Mouse (Mus musculus) left cerebral cortex, adult 6 months (tissue): ENCODE results near the gene Pdia5. TPM values are rescaled to one million over a fixed set of nuclear protein-coding genes. Genes with fewer than 3 reads are reported as not detected.

Experiments used
- long read RNA-seq, 2 experiments: library from polyadenylated mRNA; unstranded; transcript quantifications; one replicate each; pipeline ENCODE4 v2.0.0; 2019 to 2020
- polyA plus RNA-seq: library from polyadenylated mRNA; unstranded; fragments of <200 nt; fragmentation: Nextera tagmentation; gene quantifications from 2 replicates; pipeline ENCODE4 v1.2.3, GENCODE M21; 2021

Gene Pdia5
- polyA plus RNA-seq: 0.78 and 0.87 TPM in 2 replicates
- long read RNA-seq, experiment 1, transcript Pdia5-201 (17 exons, 1,809 nt): major isoform, 5 of 18 reads
- long read RNA-seq, experiment 1, partial matches to known transcripts: 0 of 18 reads
- long read RNA-seq, experiment 1, other reads (novel, unspliced or antisense): 13 of 18 reads
- long read RNA-seq, experiment 2, partial matches to known transcripts: 0 of 1 reads
- long read RNA-seq, experiment 2, other reads (novel, unspliced or antisense): 1 of 1 reads

DNA sequence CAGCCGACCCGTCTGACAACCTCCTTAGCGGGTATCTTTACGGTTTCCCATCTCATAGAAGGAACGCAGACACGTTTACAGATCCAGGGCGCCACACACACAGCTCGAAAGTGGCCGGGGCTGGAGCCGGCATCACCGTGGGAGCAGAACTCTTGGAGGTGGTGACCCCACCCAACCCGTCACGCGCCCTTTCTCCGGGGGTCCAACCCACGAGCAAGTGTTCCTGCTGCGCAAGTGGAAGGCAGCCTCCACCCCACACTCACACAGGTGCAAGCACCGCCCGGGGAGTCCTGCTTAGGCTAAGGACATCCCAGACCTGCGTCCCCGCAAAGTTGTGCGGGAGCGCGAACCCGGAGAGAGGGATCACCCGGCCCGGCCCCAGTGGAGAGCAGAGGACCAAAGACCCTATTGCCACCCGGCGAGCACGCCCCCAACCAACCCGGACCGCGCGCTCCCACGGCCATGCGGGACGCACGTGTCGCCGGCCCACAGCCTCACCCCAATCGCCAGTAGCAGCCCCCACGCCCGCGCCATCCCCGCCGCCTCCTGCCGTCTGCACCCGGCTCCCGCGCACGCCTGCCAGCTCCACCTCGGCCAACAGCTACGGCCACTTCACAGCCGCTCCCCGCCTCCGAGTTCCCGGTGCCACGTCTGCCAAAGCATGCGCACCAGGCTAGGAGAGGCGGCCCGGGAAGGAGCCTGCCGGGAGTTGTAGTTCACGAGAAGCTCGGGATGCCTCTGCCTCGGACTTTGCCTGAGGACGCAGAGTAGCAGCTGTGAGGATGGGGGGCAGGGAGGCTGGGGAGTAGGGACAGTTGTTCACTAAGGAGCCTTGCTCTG is at the start of gene Pdia5:
Gene Pdia5 (minus strand): TSS at position 643 of the 840 bp plus-strand sequence.

DNA sequence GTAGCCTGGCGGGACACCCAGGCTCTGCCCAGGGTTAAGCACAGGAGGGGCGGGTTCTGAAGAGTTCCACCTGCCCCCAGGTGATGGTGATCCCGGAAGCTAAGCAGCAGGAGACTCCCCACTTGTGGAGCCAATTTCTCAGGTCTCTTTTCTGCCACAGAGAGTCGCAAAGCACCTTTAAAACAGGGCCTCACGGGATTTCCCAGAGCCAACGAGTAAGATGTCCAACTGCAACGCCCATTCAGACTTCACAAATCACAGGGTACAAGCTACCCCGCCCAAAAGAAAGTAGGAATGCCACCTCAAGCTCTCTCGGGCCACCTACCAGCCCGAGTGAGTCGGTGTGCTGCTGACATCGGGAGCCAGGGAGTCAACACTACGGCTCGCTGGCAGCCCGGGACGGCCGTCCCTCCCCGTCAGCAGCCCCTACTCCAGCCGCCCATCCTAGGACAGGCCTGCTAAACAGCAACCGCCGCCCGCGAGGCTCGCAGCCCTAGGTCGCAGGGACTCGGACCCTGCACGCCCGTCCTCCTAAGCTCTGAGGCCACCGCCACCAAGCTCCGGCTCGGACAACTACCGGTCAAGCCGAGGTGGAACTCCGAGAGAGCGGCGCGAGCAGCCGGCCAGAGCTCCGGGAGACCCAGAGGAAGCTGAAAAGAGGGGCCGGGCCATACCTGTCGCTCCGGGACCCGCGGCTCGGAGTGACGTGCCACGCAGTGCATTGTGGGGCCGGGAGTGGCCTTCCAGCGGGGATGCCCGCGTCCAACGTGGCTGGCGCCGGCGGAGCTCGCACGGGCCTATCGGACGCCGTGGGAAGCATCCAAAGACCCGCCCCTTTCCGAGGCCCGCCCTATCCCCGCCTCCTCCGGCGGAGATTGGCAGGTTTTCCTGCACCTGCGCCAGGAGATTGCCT is 127.3 kb downstream of the Pdia5 start, which contains the start of gene Sec22a:
Gene Sec22a (minus strand): TSS at position 769 of the 913 bp plus-strand sequence.

Other genes with a start within 250 kb of the Pdia5 start
- 18.2 and 23.9 TPM in 2 replicates for gene Sec22a, start 127.0 kb downstream of the Pdia5 start, polyA plus RNA-seq
- gene Sema5b, start 50.3 kb upstream of the Pdia5 start, polyA plus RNA-seq: 3.7 and 3.8 TPM in 2 replicates